Mouse (Mus musculus) layer of hippocampus, adult 11-12 months (tissue): Measurements from ENCODE around the gene Gm4131.

ENCODE experiments used
- DNase-seq: peaks from one replicate; pipeline ENCODE4 v3.0.0; 2022; ENCODE audit warnings: low spot score

Gm4131 gene

GRCm38 (mm10) chr14:62457420-62458181 lies 109.1 kb downstream of the Gm4131 start:
- DNase-seq = peak; percentile 90

- no peak for DNase-seq
Observed at GRCm38 (mm10) chr14:62456239-62456747, 110.4 kb downstream of the Gm4131 start, which contains the start of gene Gucy1b2. Gene Gucy1b2 (minus strand): TSS chr14:62456289.

- DNase-seq = no peak
Observed at GRCm38 (mm10) chr14:62455570-62455879, 111.2 kb downstream of the Gm4131 start.

- no peak for DNase-seq
Observed at GRCm38 (mm10) chr14:62454760-62455569, 111.8 kb downstream of the Gm4131 start.

GRCm38 (mm10) chr14:62454136-62454535 lies 112.6 kb downstream of the Gm4131 start:
- DNase-seq = no peak

- no peak for DNase-seq
Observed at GRCm38 (mm10) chr14:62453276-62453675, 113.4 kb downstream of the Gm4131 start.

GRCm38 (mm10) chr14:62450706-62451105 lies 116.0 kb downstream of the Gm4131 start:
- no peak for DNase-seq

GRCm38 (mm10) chr14:62447214-62447548 lies 119.5 kb downstream of the Gm4131 start:
- no peak for DNase-seq

GRCm38 (mm10) chr14:62446385-62447213 lies 120.1 kb downstream of the Gm4131 start:
- DNase-seq = no peak

- no peak for DNase-seq
Observed at GRCm38 (mm10) chr14:62443840-62444430, 122.8 kb downstream of the Gm4131 start.

GRCm38 (mm10) chr14:62442971-62443370 lies 123.8 kb downstream of the Gm4131 start:
- DNase-seq = no peak

- no peak for DNase-seq
Observed at GRCm38 (mm10) chr14:62440036-62440435, 126.7 kb downstream of the Gm4131 start.

- DNase-seq = no peak
Observed at GRCm38 (mm10) chr14:62438236-62438635, 128.5 kb downstream of the Gm4131 start.

- DNase-seq = no peak
Observed at GRCm38 (mm10) chr14:62437806-62438205, 128.9 kb downstream of the Gm4131 start.

GRCm38 (mm10) chr14:62425277-62425691 lies 141.4 kb downstream of the Gm4131 start:
- DNase-seq = peak; percentile 4

- no peak for DNase-seq
Observed at GRCm38 (mm10) chr14:62422265-62422664, 144.5 kb downstream of the Gm4131 start.

GRCm38 (mm10) chr14:62417501-62417900 lies 149.2 kb downstream of the Gm4131 start:
- no peak for DNase-seq

- DNase-seq = peak; percentile 42
Observed at GRCm38 (mm10) chr14:62416742-62417134, 150.0 kb downstream of the Gm4131 start.

GRCm38 (mm10) chr14:62416007-62416741 lies 150.5 kb downstream of the Gm4131 start:
- peak; percentile 18 for DNase-seq
